Mouse (Mus musculus) monocyte, adult 5-6 weeks (primary cell): ENCODE results near the gene Tmem45b. TPM values are rescaled to one million over a fixed set of nuclear protein-coding genes. Genes with fewer than 3 reads are reported as not detected.

Experiments used
- ATAC-seq: fragments of 153-309, 156-312 bp; replicated peaks from 2 replicates; pipeline ENCODE4 v1.8.0; 2017; ENCODE audit warnings: mild to moderate bottlenecking; ENCODE audit not compliant: low TSS enrichment, insufficient number of reproducible peaks, severe bottlenecking, poor library complexity, low FRiP score
- total RNA-seq: library from RNA; stranded (forward); fragments of 200-1000, 200-491, 200-594 nt; gene quantifications from 3 replicates; pipeline ENCODE4 v1.2.3, GENCODE M21; 2017

The Tmem45b gene
- total RNA-seq, 1 experiment from 2014 or later: not detected

DNA sequence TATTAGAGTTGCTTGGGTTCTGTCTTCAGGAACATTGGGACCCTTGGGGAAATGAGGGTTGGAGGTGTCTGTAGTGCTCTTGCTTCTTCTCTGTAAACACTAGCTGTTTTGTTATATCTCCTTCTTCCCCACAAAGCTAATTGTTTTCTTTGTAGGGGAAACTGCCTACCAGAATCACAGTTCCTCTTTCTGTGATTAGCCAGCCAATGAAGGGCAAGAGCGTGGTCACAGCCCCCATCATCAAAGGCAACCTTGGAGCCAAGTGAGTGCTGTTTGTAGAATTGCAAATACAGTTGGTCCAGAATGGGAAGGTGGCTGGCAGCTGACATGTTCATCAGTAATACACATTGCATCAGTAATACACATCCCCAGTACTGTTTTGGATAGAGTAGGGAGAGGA lies 45.4 kb downstream of the Tmem45b start:
- ATAC-seq: no peak

- no peak for ATAC-seq
Measured at GRCm38 (mm10) chr9:31412165-31412564, 52.1 kb downstream of the Tmem45b start.

DNA sequence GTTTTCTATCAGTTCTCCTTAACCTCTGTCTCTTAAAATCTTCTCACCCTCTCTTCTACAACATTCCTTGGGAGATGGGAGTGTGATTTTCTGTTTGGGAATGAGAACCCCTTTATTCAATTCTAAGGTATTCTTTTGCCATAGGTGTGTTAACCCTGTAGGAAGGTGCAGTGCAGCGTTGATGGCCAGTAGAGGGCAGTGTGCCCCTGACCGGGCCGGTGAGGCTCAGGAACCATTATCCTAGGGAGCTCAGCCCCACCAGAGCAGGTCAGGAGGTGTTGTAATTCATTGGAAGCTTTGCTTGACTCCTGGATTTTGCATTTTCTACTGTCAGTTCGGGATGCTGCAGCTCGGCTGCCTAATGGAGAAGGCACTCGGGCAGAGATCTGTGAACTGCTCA lies 59.0 kb downstream of the Tmem45b start:
- ATAC-seq: peak; percentile 61; the same call in 1 of the 2 replicates

DNA sequence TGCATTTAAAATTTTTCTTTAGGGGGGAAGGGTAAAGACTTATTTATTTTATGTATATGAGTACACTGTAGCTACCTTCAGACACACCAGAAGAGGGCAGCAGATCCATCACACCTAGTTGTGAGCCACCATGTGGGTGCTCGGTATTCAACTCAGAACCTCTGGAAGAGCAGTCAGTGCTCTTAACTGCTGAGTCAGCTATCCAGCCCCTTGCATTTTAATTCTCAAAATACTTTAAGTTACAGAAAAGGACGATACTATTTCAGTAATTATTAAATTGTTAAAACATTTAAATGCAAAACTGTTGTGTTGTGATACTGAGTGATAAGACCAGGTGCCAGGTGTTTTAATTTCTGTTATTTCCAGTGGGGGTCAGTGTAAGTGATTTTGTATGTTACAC lies 60.0 kb downstream of the Tmem45b start:
- no peak for ATAC-seq

GRCm38 (mm10) chr9:31400441-31400840 lies 63.8 kb downstream of the Tmem45b start:
- peak; percentile 59; the same call in 1 of the 2 replicates for ATAC-seq

DNA sequence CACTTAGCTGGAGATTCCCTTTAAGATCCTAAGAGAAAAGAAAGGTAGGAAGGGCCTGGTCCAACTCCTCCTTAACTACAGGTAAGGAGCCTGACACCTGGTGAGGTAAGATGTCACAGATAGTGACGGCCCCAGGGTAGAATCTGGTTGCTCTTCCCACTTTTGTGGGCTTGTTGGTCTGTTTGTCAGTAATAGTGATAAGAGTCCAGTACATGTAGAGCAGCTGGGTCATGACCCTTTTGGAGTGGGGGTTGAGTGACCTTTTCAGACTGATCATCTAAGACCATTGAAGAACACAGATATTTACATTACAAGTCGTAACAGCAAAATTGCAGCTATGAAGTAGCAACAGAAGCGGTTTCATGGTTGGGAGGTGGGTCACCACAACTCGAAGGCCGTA lies 77.1 kb downstream of the Tmem45b start:
- no peak for ATAC-seq

GRCm38 (mm10) chr9:31386368-31387180 lies 77.7 kb downstream of the Tmem45b start:
- no peak for ATAC-seq

GRCm38 (mm10) chr9:31385947-31386354 lies 78.3 kb downstream of the Tmem45b start, which contains the start of gene Nfrkb:
Gene Nfrkb (plus strand): TSS chr9:31386192.
- ATAC-seq: peak; percentile 99

- ATAC-seq: no peak
Measured at GRCm38 (mm10) chr9:31385500-31385869, 78.8 kb downstream of the Tmem45b start.

DNA sequence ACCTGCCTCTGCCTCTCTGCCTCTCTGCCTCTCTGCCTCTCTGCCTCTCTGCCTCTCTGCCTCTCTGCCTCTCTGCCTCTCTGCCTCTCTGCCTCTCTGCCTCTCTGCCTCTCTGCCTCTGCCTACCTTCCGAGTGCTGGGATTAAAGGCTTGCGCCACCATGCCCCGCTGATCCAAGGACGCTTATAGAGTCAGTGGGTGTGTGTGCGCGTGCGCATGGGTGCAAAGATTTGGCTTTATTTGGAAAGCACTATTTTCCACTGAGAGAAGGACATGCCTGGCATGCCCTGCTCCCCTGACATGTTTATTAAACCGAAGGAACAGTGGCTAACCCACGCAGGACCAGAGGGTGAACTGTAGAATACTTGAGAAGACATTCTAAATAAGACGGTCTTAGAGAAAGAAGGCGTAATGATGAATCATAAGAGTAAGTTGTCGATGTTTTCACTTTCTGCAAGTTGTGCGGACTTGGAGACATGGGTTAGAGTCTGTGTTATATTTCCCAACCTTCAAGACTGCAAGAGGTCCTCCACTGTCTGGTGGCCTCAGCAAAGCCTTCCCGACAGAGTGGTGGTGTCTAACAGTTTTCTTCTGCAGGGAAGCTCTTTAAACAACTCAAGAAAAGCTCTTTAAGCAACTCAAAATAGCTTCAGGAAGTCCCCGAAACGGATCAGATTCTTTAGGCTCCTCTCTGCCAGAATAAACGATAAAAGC lies 79.3 kb downstream of the Tmem45b start:
- no peak for ATAC-seq

- ATAC-seq: no peak
Measured at GRCm38 (mm10) chr9:31376661-31377060, 87.6 kb downstream of the Tmem45b start.

Other genes with a start within 250 kb of the Tmem45b start
- 7.1 to 16.9 TPM (median 9.6 TPM) in 3 replicates for gene Prdm10, start 183.9 kb downstream of the Tmem45b start, total RNA-seq
- 24.2 to 56.5 TPM (median 40.6 TPM) in 3 replicates for gene Nfrkb, start 78.3 kb downstream of the Tmem45b start, total RNA-seq